Mouse (Mus musculus) c-Kit-negative CD71-positive TER-119-positive erythroid progenitor cells, embryonic 14.5 days (primary cell): ENCODE measurements around the gene Kif5c.

Experiments
- DNase-seq: peaks from one replicate; pipeline ENCODE4 v3.0.0-alpha.2; 2013; ENCODE audit warnings: low read depth, low spot score

Kif5c gene

GRCm38 (mm10) chr2:49671753-49672500 is 52.8 kb downstream of the Kif5c start:
- no peak for DNase-seq

DNA sequence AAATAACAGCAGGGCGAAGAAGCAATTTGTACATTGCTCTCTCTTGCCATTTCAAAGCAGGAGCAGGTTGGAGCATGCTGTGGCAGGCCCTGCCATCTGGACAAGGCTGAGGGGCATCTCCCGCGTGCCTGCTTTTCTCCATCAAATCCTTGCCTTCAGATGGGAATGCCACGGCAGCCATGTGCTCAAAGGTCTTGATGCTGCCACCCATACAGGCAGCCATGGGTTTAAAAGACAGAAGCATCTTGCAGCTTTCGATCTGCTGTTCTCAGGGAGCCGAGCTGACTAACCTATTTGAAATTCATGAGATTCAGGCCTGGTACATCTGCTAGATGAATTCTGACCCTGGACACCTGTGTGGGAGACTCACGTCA is 53.4 kb downstream of the Kif5c start:
- DNase-seq: no peak

- DNase-seq: no peak
Measured at GRCm38 (mm10) chr2:49676020-49676419, 56.9 kb downstream of the Kif5c start.

GRCm38 (mm10) chr2:49678386-49678785 is 59.3 kb downstream of the Kif5c start:
- no peak for DNase-seq

- no peak for DNase-seq
Measured at GRCm38 (mm10) chr2:49679135-49679964, 60.3 kb downstream of the Kif5c start.

- DNase-seq: no peak
Measured at GRCm38 (mm10) chr2:49682754-49683153, 63.7 kb downstream of the Kif5c start.

DNA sequence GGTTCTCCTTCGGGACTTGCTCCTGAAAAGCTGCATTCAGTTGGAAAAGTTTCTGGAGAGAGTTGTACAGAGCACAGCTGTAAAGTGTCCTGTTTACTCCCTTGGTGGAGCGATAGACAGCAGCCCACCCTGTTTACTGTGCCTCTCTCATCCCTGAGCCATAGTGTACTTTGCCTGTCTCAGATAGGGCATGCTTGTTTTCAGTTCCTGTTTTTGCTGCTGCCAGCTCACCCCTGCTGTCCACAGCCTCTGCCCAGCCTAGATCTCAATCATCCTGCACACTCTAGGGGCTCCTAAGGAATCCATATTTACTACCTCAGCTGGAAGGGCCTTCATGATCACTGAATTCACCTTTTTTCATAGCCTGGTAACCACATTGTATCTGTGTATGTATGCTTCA is 65.7 kb downstream of the Kif5c start:
- DNase-seq: no peak

- no peak for DNase-seq
Measured at GRCm38 (mm10) chr2:49690421-49690826, 71.3 kb downstream of the Kif5c start.

DNA sequence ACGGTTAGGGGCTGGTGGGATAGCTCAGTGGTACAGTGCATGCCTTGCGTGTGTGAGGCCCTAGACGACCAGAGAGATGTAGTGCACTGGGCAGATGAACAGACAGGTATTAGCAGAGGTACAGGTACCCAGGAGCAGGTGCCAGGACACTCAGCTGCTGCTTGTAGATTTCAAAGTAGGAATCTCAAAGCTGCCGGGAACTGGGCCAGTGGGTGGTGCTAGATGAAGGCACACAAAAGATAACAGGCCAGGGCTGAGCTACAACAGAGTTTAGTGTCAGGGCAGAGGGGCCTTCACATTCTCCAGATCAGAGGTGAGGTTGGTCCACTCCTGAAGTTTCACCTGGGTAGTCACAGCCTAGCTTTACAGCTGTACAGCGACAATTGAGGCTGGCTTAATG is 72.3 kb downstream of the Kif5c start:
- DNase-seq: no peak

- no peak for DNase-seq
Measured at GRCm38 (mm10) chr2:49694727-49695126, 75.6 kb downstream of the Kif5c start.

DNA sequence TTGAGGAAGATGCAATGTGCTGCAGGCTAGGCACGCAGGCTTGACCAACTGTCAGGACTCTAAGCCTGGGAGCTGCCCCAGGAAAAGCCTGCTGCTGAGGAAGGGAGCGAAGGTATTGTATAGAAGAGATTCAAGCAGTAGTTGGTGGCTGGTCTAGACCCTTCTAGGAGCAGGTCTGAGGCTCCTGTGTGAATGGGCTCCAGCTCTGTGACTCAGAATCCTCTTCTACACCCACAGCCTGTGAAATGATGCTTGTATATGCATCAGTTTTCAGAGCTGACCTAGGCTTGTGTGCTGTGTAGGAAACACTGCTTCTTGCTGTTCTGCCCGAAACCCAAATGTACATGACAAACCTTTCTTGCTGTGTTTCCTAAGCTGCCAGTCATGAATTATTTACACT is 76.4 kb downstream of the Kif5c start:
- no peak for DNase-seq

DNA sequence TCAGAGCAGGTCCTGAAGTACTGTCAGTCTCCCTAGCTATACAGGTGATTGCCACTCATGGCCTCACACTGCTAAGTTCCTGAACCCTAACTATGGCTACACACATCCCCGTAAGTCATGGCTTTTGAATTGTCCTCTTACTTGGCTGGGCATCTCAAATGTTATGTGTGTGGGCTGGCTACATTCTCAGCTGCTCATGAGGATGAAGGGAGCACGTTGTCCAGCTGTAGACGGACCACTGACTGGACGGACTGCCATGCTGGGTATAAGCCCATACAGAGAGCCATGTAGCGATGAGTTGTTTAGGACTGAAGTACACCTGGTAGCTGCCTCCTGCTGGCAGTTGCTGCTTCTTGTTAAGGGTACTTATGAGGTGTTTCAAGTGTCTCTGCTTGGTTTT is 79.8 kb downstream of the Kif5c start:
- no peak for DNase-seq

DNA sequence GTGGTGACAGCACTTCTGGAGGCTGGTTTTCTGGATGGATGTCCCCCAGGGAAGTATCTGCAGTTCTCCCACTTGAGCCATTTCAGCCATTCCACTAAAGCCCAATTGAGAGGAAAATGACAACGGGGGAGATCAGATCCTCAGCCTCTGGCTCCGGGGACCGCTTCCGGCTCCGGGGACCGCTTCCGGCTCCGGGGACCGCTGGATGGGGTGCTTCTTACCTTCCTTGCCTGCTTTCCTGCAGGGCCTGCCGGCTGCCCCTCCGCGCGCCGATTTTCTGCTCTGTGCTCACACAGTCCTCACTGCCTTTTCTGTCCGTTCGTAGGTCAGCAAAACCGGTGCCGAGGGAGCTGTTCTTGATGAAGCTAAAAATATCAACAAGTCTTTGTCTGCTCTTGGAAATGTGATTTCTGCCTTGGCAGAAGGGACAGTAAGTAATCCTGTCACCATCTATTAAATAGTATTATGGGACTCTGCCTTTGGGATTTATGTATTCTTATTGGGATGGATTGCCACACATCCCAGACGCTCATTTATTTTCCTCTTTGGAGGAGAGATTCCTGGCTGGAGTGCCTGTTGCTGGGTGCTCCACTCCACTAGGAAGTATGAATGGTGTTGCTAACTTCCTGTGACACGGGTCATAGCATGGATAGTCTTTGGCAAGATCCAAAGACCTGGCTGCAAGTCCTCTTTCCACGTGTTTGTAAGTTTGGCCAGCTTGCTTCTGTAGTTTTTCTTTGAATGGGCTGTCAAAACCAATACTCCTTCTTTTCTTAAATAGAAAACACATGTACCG is 81.3 kb downstream of the Kif5c start:
- DNase-seq: no peak

- no peak for DNase-seq
Measured at GRCm38 (mm10) chr2:49710223-49710622, 91.1 kb downstream of the Kif5c start.

GRCm38 (mm10) chr2:49711693-49712092 is 92.6 kb downstream of the Kif5c start:
- DNase-seq: no peak

DNA sequence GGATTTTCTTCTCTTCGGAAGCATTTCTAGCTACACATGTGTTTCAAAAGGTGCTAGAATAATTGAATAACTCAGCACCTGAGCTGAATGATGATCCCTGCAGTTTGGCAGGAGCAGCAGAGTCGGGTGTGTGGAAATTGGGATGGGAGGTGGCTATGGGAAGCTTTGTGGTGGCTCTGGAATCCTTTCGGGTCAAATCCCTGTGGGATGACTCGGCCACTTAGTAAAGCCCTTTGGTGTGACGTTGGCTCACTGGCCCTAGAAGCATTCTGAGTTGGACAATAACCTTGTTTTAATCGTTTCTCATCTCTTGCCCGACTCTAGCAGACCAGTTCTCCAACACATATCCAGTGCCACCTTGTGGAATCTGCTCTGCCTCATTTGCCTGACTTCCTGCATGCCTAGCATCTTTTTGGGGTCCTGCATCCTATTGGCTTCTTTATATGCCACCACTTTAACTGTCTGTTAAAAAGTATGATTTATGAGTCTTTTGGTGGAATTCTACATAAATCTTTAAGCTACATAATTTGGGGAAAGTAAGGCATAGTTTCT is 93.3 kb downstream of the Kif5c start:
- DNase-seq: no peak

GRCm38 (mm10) chr2:49716490-49716889 is 97.4 kb downstream of the Kif5c start:
- DNase-seq: no peak

- no peak for DNase-seq
Measured at GRCm38 (mm10) chr2:49717437-49718116, 98.5 kb downstream of the Kif5c start.

DNA sequence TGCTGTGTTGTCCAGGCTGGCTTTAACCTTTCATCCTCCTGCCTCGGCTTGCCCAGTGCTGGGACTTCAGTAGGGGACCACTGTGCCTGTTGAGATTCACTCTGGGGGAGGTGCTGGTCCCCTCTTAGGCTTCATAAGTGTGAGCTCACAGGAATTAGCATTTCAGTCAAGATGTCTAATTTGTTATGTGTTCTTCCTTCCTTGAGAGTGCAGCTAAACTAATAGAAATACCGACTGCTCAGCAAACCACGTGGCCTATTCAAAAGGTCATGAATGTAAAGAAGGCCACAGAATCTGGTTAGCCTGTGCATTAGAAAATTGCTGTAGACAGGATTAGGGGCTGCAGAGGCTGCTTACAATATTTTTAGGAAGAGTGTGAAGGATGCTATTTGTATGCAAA is 99.4 kb downstream of the Kif5c start:
- DNase-seq: no peak

DNA sequence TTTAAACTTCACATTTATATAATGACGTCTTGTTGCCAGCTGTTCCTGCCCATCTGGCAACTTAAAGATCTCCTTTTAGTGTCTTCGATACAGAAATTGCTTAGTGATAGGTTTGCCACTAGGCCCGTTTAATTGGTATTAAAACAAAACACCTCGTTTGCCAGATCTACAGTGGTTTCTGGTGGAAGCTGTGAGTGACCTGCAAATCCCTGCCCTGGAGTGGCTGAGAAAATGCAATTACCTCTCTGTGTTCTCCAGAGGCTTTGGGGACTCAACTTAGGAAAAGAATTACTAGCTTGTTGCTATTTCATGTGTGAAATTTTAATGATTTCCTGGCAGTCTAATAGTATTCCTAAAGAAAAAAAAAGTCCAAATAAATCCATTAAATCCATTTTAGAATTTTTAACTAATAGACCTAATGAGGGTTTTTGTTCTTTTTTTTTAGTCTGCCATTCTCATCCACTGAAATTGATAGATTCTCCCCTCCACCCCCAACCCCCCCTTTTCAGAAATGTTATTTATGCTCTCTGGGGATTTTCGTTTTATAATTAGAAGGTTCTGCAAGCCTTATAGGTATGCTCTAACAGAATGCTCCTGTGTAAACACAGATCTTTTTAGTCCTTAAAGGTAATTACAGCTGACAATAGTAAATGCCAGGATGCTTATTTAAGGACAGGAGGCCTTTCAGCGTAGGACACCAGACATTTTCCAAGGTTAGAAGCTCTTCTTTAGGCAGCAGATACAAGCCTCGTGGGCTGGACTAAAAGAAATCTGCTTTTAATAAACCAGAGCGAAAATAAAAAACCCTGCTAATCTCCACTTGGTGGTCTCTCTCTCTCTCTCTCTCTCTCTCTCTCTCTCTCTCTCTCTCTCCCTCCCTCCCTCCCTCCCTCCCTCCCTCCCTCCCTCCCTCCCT is 100.1 kb downstream of the Kif5c start:
- DNase-seq: no peak
